Mouse (Mus musculus): ENCODE measurements around the gene Rap2c.

DNA sequence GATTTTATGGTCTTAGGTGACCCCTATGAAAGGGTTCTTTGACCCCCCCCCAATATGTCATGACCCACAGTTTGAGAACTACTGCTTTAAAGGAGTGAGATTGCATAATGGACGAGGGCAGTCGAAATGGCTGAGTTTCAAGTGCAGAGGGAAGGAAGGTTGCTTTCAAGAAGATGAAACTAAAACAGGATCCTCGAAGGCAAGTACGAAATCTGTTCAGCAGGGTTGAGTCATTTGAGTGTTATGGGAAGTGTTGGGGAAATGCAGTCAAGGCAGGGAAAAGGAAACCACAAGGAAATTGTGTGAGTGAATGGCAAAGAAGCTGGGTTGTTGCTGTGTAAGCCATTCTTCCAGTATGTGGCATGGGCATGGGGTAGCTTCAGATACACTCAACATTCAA lies 45.7 kb downstream of the Rap2c start:
- no peak for TF ChIP-seq CTCF (IDR thresholded peaks at IDR 0.05; ENCODE audit: low read depth, low read length)
- no peak for TF ChIP-seq POLR2A (IDR thresholded peaks at IDR 0.05; ENCODE audit: insufficient read depth, low read length)
- TF ChIP-seq EP300 (IDR thresholded peaks at IDR 0.05; ENCODE audit: insufficient read depth, low read depth, low read length): no peak
